Mouse (Mus musculus) forebrain, postnatal 0 days (tissue): ENCODE measurements around the gene Tnni2. TPM values are rescaled to one million over a fixed set of nuclear protein-coding genes. Genes with fewer than 3 reads are reported as not detected.
A peak's percentile ranks its signal among the peaks of the same experiment; 100 is the strongest.

ENCODE experiments used
- ATAC-seq: fragments of 200-750 bp; cut with Nextera tagmentation; 2 replicates; pipeline ENCODE4 v1.8.0; 2017; ENCODE audit warnings: mild to moderate bottlenecking, moderate library complexity
- DNase-seq: peaks from one replicate; pipeline ENCODE4 v3.0.0-alpha.2; 2015
- H3K27ac ChIP-seq: fragments of 300-500 bp; sonication (generic); 2 replicates; pipeline ENCODE4 v1.5.1; 2014; ENCODE audit warnings: low read depth, mild to moderate bottlenecking, antibody characterized with exemption, low read length, moderate library complexity, mixed read lengths
- H3K27me3 ChIP-seq: fragments of 300-500 bp; sonication (generic); 2 replicates; pipeline ENCODE4 v1.6.1; 2014; ENCODE audit warnings: mild to moderate bottlenecking, low read length, mixed read lengths; ENCODE audit not compliant: insufficient read depth
- H3K36me3 ChIP-seq: fragments of 300-500 bp; sonication (generic); 2 replicates; pipeline ENCODE4 v1.6.1; 2014; ENCODE audit warnings: mild to moderate bottlenecking, moderate library complexity; ENCODE audit not compliant: insufficient read depth
- H3K4me1 ChIP-seq: fragments of 300-500 bp; sonication (generic); 2 replicates; pipeline ENCODE4 v1.6.1; 2014; ENCODE audit warnings: antibody characterized with exemption; ENCODE audit not compliant: insufficient read depth
- H3K4me2 ChIP-seq: fragments of 300-500 bp; sonication (generic); 2 replicates; pipeline ENCODE4 v1.6.1; 2014; ENCODE audit warnings: low read depth, mild to moderate bottlenecking, moderate library complexity
- H3K4me3 ChIP-seq: fragments of 300-500 bp; sonication (generic); 2 replicates; pipeline ENCODE4 v1.5.1; 2014; ENCODE audit warnings: low read depth, low read length, mixed read lengths
- H3K9ac ChIP-seq: fragments of 300-500 bp; sonication (generic); 2 replicates; pipeline ENCODE4 v1.6.1; 2014; ENCODE audit warnings: mild to moderate bottlenecking
- H3K9me3 ChIP-seq: fragments of 300-500 bp; sonication (generic); 2 replicates; pipeline ENCODE4 v1.6.1; 2016; ENCODE audit warnings: low read length
- CTCF ChIP-seq: sonication (generic); IDR thresholded peaks from 2 replicates; pipeline ENCODE4 v1.5.1; 2016; ENCODE audit warnings: antibody characterized with exemption, control low read depth, low read depth
- WGBS: fragments of 180-500 bp; shearing (Covaris S2); extraction: QIAGEN DNeasy Blood & Tissue Kit; methylation state at CpG from one replicate; pipeline ENCODE4 v1.1.7; 2014; 5-methylcytosine and 5-hydroxymethylcytosine counted together
- polyA plus RNA-seq: library from polyadenylated mRNA; unstranded; fragments of >200 nt; fragmentation: Nextera tagmentation; extraction: Ambion mirVana; gene quantifications from 2 replicates; pipeline ENCODE4 v1.2.1, GENCODE M21; 2015
- total RNA-seq: library from RNA; depleted of rRNA; stranded (reverse); fragments of >200 nt; gene quantifications from 2 replicates; pipeline ENCODE4 v1.2.3, GENCODE M21; 2014

The Tnni2 gene
- total and polyA plus RNA-seq, 2 experiments from 2014 or later: 0.21 to 0.33 TPM

DNA sequence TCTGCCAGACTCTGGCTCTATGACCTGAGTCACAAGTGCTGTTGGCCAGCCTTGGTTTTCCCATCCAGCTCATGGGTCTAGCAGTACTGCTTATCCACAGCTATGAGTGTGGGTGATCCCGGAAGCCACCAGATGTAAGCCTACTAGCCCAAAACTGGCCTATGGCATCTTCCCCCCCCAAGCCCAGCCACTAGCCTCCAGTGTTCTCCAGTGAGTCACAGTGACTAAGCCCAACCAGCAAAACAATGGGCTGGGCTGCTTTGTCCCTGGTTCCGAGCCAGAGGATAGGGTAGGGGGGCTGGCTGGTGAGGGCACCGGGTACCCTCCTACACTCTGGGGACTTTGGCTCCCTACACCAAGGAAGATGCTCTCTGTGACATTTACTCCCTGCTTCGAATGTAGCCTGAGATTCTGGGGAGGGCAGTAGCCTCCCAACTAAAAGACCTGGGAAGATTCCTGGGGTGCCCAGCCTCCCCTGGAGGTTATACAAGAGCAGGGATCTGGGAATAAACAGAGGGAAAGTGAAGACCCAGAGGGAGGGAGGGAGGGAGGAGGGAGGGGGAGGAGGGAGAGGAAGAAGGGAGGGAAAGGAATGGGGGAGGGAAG is 29.3 kb downstream of the Tnni2 start:
- no peaks in the 10 kb centered on the region for H3K4me1 ChIP-seq
- no peak overlapping the region for H3K9ac ChIP-seq
- TF ChIP-seq CTCF: no peak
- ATAC-seq (peak; percentile 88), DNase-seq (peak; percentile 49)
- no peak overlapping the region for H3K4me3 ChIP-seq
- no peaks in the 10 kb centered on the region for H3K27me3 ChIP-seq
- no peaks in the 10 kb centered on the region for H3K36me3 ChIP-seq
- H3K27ac ChIP-seq: no peak overlapping the region
- H3K4me2 ChIP-seq: no peak overlapping the region
- H3K9me3 ChIP-seq: no peaks in the 10 kb centered on the region
- WGBS: 26% methylated on average over 4 of the region's 4 CpGs

GRCm38 (mm10) chr7:142471414-142471861 is 29.8 kb downstream of the Tnni2 start:
- DNase-seq: no peak
- H3K4me1 ChIP-seq: no peaks in the 10 kb centered on the region
- H3K27ac ChIP-seq: no peak overlapping the region
- no peak overlapping the region for H3K4me2 ChIP-seq
- H3K27me3 ChIP-seq: no peaks in the 10 kb centered on the region
- H3K9ac ChIP-seq: no peak overlapping the region
- H3K36me3 ChIP-seq: no peaks in the 10 kb centered on the region
- no peak for TF ChIP-seq CTCF
- no peak overlapping the region for H3K4me3 ChIP-seq
- 48% methylated on average over 6 of the region's 6 CpGs for WGBS
- no peak for ATAC-seq
- no peaks in the 10 kb centered on the region for H3K9me3 ChIP-seq

DNA sequence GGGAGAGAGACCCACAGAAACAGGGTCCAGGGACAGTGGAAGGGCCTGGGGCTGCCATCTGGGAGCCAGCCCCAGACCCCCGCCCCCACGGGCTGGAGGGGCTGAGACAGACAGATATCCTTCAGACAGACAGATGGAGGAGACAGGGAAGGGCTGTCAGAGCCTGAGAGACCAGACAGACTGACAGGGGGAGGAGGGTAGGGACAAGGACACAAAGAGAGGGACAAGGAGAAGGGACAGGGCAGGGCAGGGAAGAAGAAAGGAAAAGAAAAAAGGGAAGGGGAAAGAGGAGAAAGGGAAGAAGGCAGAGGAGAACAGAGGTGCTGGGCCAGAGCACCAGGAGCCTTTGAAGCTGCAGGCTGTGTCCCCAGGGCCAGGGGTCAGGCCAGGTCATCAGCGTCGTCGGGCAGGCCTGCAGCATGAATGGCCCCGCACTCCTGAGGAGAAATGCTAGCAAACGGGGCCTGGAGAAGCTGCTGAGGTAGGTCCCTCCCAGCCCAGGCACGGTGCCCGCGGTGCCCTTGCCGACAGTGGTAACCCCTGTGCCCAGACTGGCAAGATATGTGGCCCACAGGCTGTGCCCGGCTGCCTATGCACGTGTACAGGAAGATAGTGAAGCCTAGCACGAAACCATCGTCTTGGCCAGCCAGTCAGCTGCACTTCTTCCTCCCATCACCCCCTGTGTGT is 30.4 kb downstream of the Tnni2 start:
- no peaks in the 10 kb centered on the region for H3K27me3 ChIP-seq
- no peak for ATAC-seq
- WGBS: 42% methylated on average over 15 of the region's 15 CpGs
- no peak for TF ChIP-seq CTCF
- H3K4me3 ChIP-seq: no peak overlapping the region
- H3K4me2 ChIP-seq: no peak overlapping the region
- H3K27ac ChIP-seq: no peak overlapping the region
- H3K36me3 ChIP-seq: no peaks in the 10 kb centered on the region
- H3K9ac ChIP-seq: no peak overlapping the region
- no peak for DNase-seq
- no peaks in the 10 kb centered on the region for H3K9me3 ChIP-seq
- no peaks in the 10 kb centered on the region for H3K4me1 ChIP-seq

GRCm38 (mm10) chr7:142472936-142473335 is 31.3 kb downstream of the Tnni2 start:
- no peak for TF ChIP-seq CTCF
- ATAC-seq: no peak

GRCm38 (mm10) chr7:142473476-142473875 is 31.9 kb downstream of the Tnni2 start:
- TF ChIP-seq CTCF: no peak
- 90% methylated on average over 2 of the region's 2 CpGs for WGBS
- Histone ChIP-seq H3K27me3 (no peaks in the 10 kb centered on the region), H3K4me3 (no peak overlapping the region), H3K9me3 (no peaks in the 10 kb centered on the region), H3K4me1 (no peaks in the 10 kb centered on the region), H3K9ac (no peak overlapping the region), H3K36me3 (no peaks in the 10 kb centered on the region), H3K4me2 (no peak overlapping the region), H3K27ac (no peak overlapping the region)
- DNase-seq (no peak), ATAC-seq (no peak)

More at GRCm38 (mm10) chr7:142472936-142473335, 31.3 kb downstream of the Tnni2 start:
- H3K9ac ChIP-seq: no peak overlapping the region
- H3K36me3 ChIP-seq: no peaks in the 10 kb centered on the region
- H3K4me2 ChIP-seq: no peak overlapping the region
- no peak overlapping the region for H3K4me3 ChIP-seq
- 89% methylated on average over 4 of the region's 4 CpGs for WGBS
- H3K9me3 ChIP-seq: no peaks in the 10 kb centered on the region
- DNase-seq: no peak
- no peaks in the 10 kb centered on the region for H3K4me1 ChIP-seq
- no peak overlapping the region for H3K27ac ChIP-seq
- H3K27me3 ChIP-seq: no peaks in the 10 kb centered on the region

GRCm38 (mm10) chr7:142474799-142475198 is 33.2 kb downstream of the Tnni2 start:
- Histone ChIP-seq H3K9me3 (no peaks in the 10 kb centered on the region), H3K4me2 (no peak overlapping the region), H3K36me3 (no peaks in the 10 kb centered on the region), H3K27me3 (no peaks in the 10 kb centered on the region), H3K4me1 (no peaks in the 10 kb centered on the region), H3K9ac (no peak overlapping the region), H3K4me3 (no peak overlapping the region), H3K27ac (no peak overlapping the region)
- 83% methylated on average over 14 of the region's 14 CpGs for WGBS
- TF ChIP-seq CTCF: no peak
- DNase-seq (no peak), ATAC-seq (no peak)

GRCm38 (mm10) chr7:142475641-142476040 is 34.0 kb downstream of the Tnni2 start:
- no peak for ATAC-seq
- Histone ChIP-seq H3K4me3 (no peak overlapping the region), H3K9me3 (no peaks in the 10 kb centered on the region), H3K9ac (no peak overlapping the region), H3K36me3 (no peaks in the 10 kb centered on the region), H3K27ac (no peak overlapping the region), H3K27me3 (no peaks in the 10 kb centered on the region), H3K4me1 (no peaks in the 10 kb centered on the region), H3K4me2 (no peak overlapping the region)
- no peak for TF ChIP-seq CTCF
- WGBS: 67% methylated on average over 7 of the region's 7 CpGs
- DNase-seq: no peak
